Mouse (Mus musculus) c-Kit-positive CD71-negative TER-119-negative erythroid progenitor cells, embryonic 14.5 days (primary cell): Measurements from ENCODE around the gene Lhpp.

Source experiments
- DNase-seq: peaks from one replicate; pipeline ENCODE4 v3.0.0-alpha.2; 2013; ENCODE audit warnings: low read depth

The Lhpp gene

DNA sequence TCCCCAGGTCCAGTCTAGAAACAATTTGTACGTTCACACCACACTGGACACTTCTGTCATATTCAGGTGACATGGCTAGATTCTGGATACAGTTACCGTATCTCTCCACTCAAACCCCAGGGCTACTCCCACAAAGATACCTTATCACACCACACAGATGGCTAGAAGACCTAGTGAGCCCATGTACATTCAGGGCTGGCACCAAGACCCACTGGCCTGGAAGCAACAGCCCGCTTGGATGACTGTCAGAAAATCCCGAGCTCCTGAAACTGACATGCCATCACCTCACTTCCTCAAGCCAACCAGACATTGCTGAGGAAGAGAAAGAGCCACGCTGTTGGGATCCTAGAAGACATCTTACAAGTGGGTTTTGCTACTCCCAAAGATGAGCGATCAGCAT is 128.4 kb downstream of the Lhpp start:
- no peak for DNase-seq

DNA sequence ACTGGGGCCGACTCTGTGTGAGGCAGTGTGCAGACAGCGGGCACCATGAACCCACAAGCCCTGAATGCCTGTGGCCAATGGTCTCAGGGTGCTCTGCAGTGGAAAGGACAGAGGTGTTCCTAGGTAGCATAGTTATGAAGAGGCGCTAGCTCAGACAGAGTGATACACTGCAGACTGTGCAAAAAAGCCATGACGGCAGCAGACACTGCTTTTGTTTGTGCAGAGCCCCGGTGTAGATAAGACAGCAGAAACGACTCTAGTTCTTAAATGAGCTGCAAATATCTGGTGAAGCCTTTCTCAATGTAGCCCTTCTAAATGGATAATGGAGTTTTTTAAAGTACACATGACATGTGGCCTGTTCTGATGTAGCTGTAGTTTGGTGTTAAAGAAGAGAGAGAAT is 129.4 kb downstream of the Lhpp start:
- DNase-seq, result no peak

DNA sequence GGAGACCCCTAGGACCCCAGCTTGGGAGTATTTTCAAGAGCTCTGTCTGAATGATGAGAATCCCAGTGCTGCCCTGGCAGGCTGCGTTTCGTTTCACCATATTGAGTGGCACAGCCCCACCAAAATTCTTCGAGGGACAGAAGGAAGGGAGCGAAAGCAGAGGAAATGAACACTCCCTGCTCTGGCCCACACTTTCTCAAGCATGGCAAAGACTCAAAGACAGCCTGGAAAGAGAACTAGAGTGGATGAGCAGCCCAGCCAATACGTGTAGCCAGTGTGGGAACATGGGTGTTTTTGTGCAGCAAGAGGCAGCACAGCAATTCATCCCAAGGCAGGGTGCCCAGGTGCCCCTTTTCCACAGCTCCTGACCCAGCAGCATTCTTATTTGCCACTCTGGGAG is 132.5 kb downstream of the Lhpp start:
- no peak for DNase-seq

DNA sequence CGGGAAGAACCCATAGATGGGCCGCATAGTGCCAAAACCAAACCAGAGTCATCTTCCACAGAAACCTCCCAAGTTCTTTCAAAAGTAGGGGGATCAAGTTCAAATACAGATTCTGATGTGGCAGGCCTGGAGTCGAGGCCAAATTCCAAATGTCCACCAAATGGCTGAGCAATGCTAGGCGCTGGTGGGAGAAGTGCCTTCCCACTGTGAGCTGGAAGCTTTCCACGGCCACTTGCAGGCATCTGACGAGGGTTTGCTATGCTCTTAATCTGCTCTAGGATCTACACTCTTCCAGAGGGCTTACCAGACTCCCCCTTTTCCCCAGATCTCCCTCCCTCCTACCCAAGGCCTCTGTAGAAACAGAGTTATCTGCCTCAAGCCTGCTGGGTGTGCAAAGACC is 136.7 kb downstream of the Lhpp start:
- no peak for DNase-seq

DNA sequence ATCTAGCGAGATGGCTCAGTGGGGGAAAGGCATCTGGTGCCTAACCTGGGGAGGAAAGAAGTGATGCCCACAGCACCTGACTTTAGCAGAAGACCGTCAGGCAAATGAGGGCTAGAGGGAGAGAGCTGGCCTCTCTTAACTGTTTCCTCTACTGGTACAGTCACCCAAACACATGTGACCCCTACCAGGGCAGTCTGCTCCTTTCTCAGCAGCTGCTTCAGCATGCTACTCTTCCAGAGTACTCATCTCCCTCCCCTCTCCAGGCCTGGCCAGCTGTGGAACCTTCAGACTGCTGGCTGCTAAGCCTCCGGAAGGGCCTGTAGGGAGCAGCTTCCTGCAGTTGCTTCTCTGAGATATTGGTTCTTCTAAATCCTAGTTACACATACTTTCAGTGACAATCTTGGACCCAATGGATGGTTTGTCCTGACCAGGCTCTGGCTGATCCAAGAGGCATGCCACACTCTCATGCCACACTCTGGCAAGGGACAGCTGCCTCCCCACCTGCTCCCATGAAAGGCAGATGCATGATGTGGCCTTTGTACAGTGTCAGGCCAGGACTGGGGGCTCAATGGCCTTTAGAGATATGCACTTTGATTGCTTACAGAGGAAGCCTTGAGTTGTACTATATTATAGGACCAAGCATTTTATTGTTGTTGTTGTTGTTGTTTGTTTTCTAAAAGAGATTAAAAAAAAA is 137.8 kb downstream of the Lhpp start:
- DNase-seq, result no peak

DNA sequence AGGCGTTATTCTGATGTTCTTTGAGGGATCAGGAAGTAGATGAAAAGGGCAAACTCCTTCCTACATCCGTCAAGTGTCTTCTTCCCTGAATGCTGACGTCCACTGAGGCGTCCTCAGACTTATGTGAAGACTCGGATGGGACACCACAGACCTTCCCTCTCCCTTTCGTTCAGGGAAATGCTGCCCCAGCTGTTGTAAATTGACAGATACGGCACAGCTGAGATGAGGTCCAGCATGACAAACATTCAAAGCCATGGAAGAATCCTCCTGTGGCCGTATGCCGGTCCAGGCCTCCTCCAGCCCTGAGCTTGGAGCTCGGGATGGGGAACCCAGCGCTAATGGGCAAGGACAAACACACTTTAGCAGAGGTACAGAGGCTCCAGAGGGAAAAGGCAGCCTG is 139.1 kb downstream of the Lhpp start:
- DNase-seq, result no peak

DNA sequence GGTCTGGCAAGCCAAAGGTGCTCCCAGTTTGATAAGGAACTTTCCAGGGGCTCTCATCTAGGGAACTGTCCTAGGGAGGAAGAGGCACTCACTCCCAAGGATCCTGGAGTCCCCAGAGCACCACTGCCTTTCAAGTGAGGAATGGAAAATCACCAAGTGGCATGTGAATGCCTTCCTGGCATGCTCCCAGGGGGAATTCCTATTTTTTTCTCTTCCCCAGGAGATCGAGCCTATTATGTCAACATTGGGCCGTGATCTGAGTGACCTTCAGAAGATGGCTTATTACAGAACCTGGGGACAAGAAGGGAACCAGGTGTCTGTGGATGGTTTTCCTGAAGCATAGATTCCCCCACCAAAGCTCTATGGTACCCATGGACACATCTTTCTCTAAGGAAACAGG is 141.3 kb downstream of the Lhpp start:
- DNase-seq, result no peak

DNA sequence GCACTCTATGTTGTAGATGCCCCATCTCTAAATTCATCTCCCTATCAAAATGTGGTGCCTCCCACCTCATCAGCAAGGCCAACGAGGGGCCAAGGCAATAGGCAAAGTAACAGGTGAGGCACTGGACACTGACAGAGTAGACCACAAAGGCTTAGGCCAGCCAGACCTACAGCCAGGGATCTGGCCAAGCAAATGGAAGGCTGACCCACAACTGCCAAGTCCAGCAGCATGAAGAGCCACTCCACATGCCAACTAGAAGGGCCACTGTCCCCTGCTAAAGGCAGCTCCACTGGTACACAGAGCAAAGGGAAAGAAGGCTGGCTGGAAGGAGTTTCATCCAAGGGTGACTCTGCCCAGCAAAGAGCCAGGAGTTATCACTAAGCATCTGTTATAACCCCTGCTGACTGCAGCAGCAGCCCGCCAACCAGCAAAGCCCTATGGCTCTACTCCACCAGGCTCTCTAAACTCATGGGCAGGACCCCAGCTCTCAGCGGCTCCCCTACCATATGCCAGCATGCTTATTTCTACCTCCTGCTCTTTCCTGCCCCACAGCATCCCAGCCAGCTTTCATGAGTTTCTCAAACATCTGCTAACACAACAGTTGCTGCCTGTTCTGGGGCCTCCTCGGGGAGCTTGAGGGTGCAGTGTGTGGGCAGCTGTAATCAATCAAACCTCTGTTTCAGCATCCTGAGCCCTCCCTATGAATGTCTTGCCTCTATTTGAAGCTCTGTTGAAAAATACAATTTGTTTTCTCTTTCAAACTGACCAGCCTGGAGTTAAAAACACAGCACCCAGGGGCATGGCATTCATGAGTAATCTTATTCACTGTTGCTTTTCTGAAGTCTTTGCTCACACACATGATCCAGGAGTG is 143.3 kb downstream of the Lhpp start:
- no peak for DNase-seq

DNA sequence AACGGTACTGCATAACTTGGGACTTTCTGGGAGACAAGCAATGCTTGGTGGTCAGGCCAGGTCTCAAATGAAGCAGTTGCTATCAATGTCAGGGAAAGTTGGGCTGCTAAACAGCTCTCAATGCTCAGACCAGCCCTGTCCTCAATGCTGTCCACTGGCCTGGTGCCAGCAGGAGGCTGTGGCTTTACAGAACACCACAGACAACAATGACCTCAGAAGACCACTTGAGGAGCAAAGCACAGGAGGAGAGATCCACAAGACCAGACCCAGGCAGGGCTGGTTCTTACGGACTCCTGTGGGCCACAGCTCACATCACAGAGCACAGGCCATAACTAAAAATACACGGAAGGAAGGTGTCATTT is 143.9 kb downstream of the Lhpp start:
- DNase-seq, result no peak
